Mouse (Mus musculus) mouse embryonic stem cell (cell line): ENCODE measurements around the gene Kcnk6.
"Not testable (repeated sequence)": the region's sequence is repeated elsewhere in the genome, so short reads cannot be mapped to it uniquely, and the experiment has no call there.

ENCODE experiments used
- in situ Hi-C, 2 experiments: fragments of 300-500 bp; cut with MboI; formaldehyde crosslinking; loops; 1 replicate in 1 of 2; 3 replicates in 1 of 2; pipeline ENCODE4 v1.14.3; 2019 to 2020; ENCODE audit warnings: low sequenced_read_pairs in 2 of 2, low pct_unique_long_range_greater_than_20kb in 1 of 2, mixed read lengths in 1 of 2; ENCODE audit not compliant: unreplicated experiment in 1 of 2

Kcnk6 gene

GRCm38 (mm10) chr7:29213675-29214082 lies 18.6 kb downstream of the Kcnk6 start, which contains the start of gene Catsperg1:
Catsperg1 (minus strand) TSS chr7:29214035.
- in situ Hi-C loops, result no loop called here

GRCm38 (mm10) chr7:29212775-29213560 lies 19.3 kb downstream of the Kcnk6 start:
- in situ Hi-C loops, result not testable (repeated sequence)

GRCm38 (mm10) chr7:29212199-29212765 lies 20.0 kb downstream of the Kcnk6 start:
- in situ Hi-C loops, result no loop called here

GRCm38 (mm10) chr7:29211415-29212198 lies 20.7 kb downstream of the Kcnk6 start:
- in situ Hi-C loops, result no loop called here

GRCm38 (mm10) chr7:29211013-29211412 lies 21.3 kb downstream of the Kcnk6 start:
- in situ Hi-C loops, result not testable (repeated sequence)

GRCm38 (mm10) chr7:29202577-29202976 lies 29.7 kb downstream of the Kcnk6 start:
- in situ Hi-C loops, result loop anchor here in 1 of 2 experiments (5.0 kb wide), 1 partner anchor 515 kb away; no protein-coding TSS in a partner anchor

GRCm38 (mm10) chr7:29194230-29194629 lies 38.1 kb downstream of the Kcnk6 start:
- in situ Hi-C loops, result not testable (repeated sequence)

- in situ Hi-C loops, result not testable (repeated sequence)
These were observed 51.0 kb downstream of the Kcnk6 start for GRCm38 (mm10) chr7:29181323-29181722.

GRCm38 (mm10) chr7:29180854-29181236 lies 51.5 kb downstream of the Kcnk6 start:
- in situ Hi-C loops, result no loop called here

GRCm38 (mm10) chr7:29180077-29180853 lies 52.0 kb downstream of the Kcnk6 start, which contains the start of gene Psmd8:
Psmd8 (minus strand) TSS chr7:29180701.
- in situ Hi-C loops, result no loop called here

- in situ Hi-C loops, result no loop called here
These were observed 53.0 kb downstream of the Kcnk6 start for GRCm38 (mm10) chr7:29179323-29179722.

GRCm38 (mm10) chr7:29178106-29178505 lies 54.2 kb downstream of the Kcnk6 start:
- in situ Hi-C loops, result no loop called here

GRCm38 (mm10) chr7:29172390-29173016 lies 59.8 kb downstream of the Kcnk6 start:
- in situ Hi-C loops, result no loop called here
